8 mouse cellular contexts compared by ENCODE assay signal in genomic region chr5:141754278-141754677, GRCm38 (mm10).
DNase-seq lines count a peak whose midpoint lies in the region; ATAC-seq lines count a peak whose summit lies in the region.
"Had no signal": no experiment of that assay in that cellular context is flagged by ENCODE, and none has a peak within 500 bp of the region (broad histone marks: within the 10 kb centered on the region; RNA-seq: fewer than 3 reads in every experiment).

No protein-coding gene starts in this region.

- WGBS in neural tube, embryonic 14.5 days: 21% methylated on average over 7 of the region's 7 CpGs
- 30% methylated on average over 7 of the region's 7 CpGs for WGBS in neural tube, embryonic 15.5 days
- WGBS in hindbrain, embryonic 10.5 days: 16% methylated on average over 7 of the region's 7 CpGs

- no peak overlapping the region for H3K27ac ChIP-seq in neural tube, embryonic 14.5 days (ENCODE audit: low read depth, low read length)
- no peak overlapping the region for H3K27ac ChIP-seq in neural tube, embryonic 15.5 days (replicated peaks)
- H3K27ac ChIP-seq in hindbrain, embryonic 10.5 days: peak overlapping the region; percentile 56
- H3K27ac ChIP-seq: macrophage had no signal

- no peaks in the 10 kb centered on the region for H3K27me3 ChIP-seq in neural tube, embryonic 14.5 days (ENCODE audit: control insufficient read depth, insufficient read depth, low read length)
- 0 out of 2 replicates have a peak, but pooled peaks cover 2% of the 10 kb centered on the region for H3K27me3 ChIP-seq in neural tube, embryonic 15.5 days (replicated peaks)
- no peaks in the 10 kb centered on the region for H3K27me3 ChIP-seq in hindbrain, embryonic 10.5 days (ENCODE audit: insufficient read depth, poor library complexity, severe bottlenecking)

- H3K9me3 ChIP-seq in neural tube, embryonic 14.5 days (ENCODE audit: control insufficient read depth, low read length): no peaks in the 10 kb centered on the region
- H3K9me3 ChIP-seq in neural tube, embryonic 15.5 days (replicated peaks): no peaks in the 10 kb centered on the region
- H3K9me3 ChIP-seq in hindbrain, embryonic 10.5 days: no peaks in the 10 kb centered on the region

- DNase-seq in hindbrain, embryonic 10.5 days (ENCODE audit: low spot score): peak; percentile 15
- DNase-seq in left cerebral cortex, adult 9 months (ENCODE audit: low spot score in 2 of 2): peak; percentile 14 to 60
- peak; percentile 9 for DNase-seq in skeletal muscle tissue, adult 2 months (ENCODE audit: low read depth, low spot score)
- DNase-seq in cerebellum, adult 18-20 months: no peak
- DNase-seq in thymus, postnatal 10 days (ENCODE audit: low spot score in 2 of 2): no peak

- no peak; the same call in 1 of the 2 replicates for ATAC-seq in neural tube, embryonic 14.5 days (ENCODE audit: low read depth)
- ATAC-seq in neural tube, embryonic 15.5 days (ENCODE audit: low FRiP score): no peak

- H3K4me3 ChIP-seq in neural tube, embryonic 14.5 days (ENCODE audit: low read depth, low read length): no peak overlapping the region
- no peak overlapping the region for H3K4me3 ChIP-seq in neural tube, embryonic 15.5 days (replicated peaks)
- H3K4me3 ChIP-seq in hindbrain, embryonic 10.5 days: 0 out of 2 replicates have a peak overlapping the region, but pooled peaks have one; percentile 6

- no peaks in the 10 kb centered on the region for H3K4me1 ChIP-seq in neural tube, embryonic 14.5 days (ENCODE audit: control insufficient read depth, insufficient read depth, low read length)
- peaks cover 13% of the 10 kb centered on the region; the same call in 1 of the 2 replicates for H3K4me1 ChIP-seq in neural tube, embryonic 15.5 days
- H3K4me1 ChIP-seq in hindbrain, embryonic 10.5 days (replicated peaks): peaks cover 18% of the 10 kb centered on the region

- H3K4me2 ChIP-seq in neural tube, embryonic 14.5 days (ENCODE audit: low read depth, low read length): peak overlapping the region; percentile 14; the same call in 1 of the 2 replicates
- H3K4me2 ChIP-seq in neural tube, embryonic 15.5 days: no peak overlapping the region

- H3K9ac ChIP-seq in neural tube, embryonic 14.5 days (replicated peaks; ENCODE audit: low read depth, low read length): no peak overlapping the region
- no peak overlapping the region for H3K9ac ChIP-seq in neural tube, embryonic 15.5 days (replicated peaks)

- no peaks in the 10 kb centered on the region for H3K36me3 ChIP-seq in neural tube, embryonic 14.5 days (ENCODE audit: control insufficient read depth, insufficient read depth, low read length)
- H3K36me3 ChIP-seq in neural tube, embryonic 15.5 days: no peaks in the 10 kb centered on the region
- no peaks in the 10 kb centered on the region for H3K36me3 ChIP-seq in hindbrain, embryonic 10.5 days

Comparison
In these comparisons a context has a peak if more than half of its experiments do, and no peak if none do; other contexts are left out.
1. DNase-seq: peak in hindbrain, embryonic 10.5 days (single experiment), left cerebral cortex, adult 9 months (2 of 2) and skeletal muscle tissue, adult 2 months (single experiment); none in cerebellum, adult 18-20 months (0 of 2) and thymus, postnatal 10 days (0 of 2).